Mouse (Mus musculus) megakaryocyte, embryonic 14.5 days (primary cell): Measurements from ENCODE around the gene Zdhhc6.

Experiments used
- FLI1 ChIP-seq: IDR thresholded peaks from 2 replicates; pipeline ENCODE4 v1.6.1; 2012; ENCODE audit warnings: low read length, inconsistent platforms, mixed read lengths
- GATA1 ChIP-seq: IDR thresholded peaks from 3 replicates; pipeline ENCODE4 v1.6.1; 2012; ENCODE audit warnings: mixed read lengths, low read length, inconsistent platforms, borderline replicate concordance

- TF ChIP-seq GATA1 (no peak), FLI1 (no peak)
These were observed 24.7 kb upstream of the Zdhhc6 start for GRCm38 (mm10) chr19:55340521-55340920.
